Mouse (Mus musculus): Measurements from ENCODE around the gene Atf7ip2. TPM values are rescaled to one million over a fixed set of nuclear protein-coding genes. Genes with fewer than 3 reads are reported as not detected.

Gene Atf7ip2
- polyA plus RNA-seq, 1 experiment from 2014 or later, result 1.4 TPM

- no peaks in the 10 kb centered on the region for H3K9me3 ChIP-seq (ENCODE audit: control insufficient read depth, low read length)
- H3K27me3 ChIP-seq (replicated peaks; ENCODE audit: control insufficient read depth, insufficient read depth, low read length), result no peaks in the 10 kb centered on the region
- H3K27ac ChIP-seq (ENCODE audit: low read depth), result no peak overlapping the region
- peak; percentile 88 for DNase-seq (ENCODE audit: low spot score)
- 0 out of 2 replicates have a peak, but pooled peaks have one; percentile 50 for ATAC-seq (replicated peaks; ENCODE audit: low FRiP score, low TSS enrichment, low read depth)
- no peak overlapping the region for H3K4me3 ChIP-seq (ENCODE audit: low read depth, low read length)
- no peak overlapping the region for H3K4me2 ChIP-seq (ENCODE audit: low read length)
- 45% methylated on average over 12 of the region's 12 CpGs for WGBS
- H3K36me3 ChIP-seq (ENCODE audit: control insufficient read depth, insufficient read depth, low read length), result no peaks in the 10 kb centered on the region
- no peak overlapping the region for H3K9ac ChIP-seq (ENCODE audit: low read length)
- no peaks in the 10 kb centered on the region for H3K4me1 ChIP-seq (replicated peaks; ENCODE audit: control insufficient read depth, insufficient read depth, low read length)
Measured at GRCm38 (mm10) chr16:10280286-10280951, 87.9 kb downstream of the Atf7ip2 start.

- H3K27me3 ChIP-seq (replicated peaks; ENCODE audit: control insufficient read depth, insufficient read depth, low read length), result no peaks in the 10 kb centered on the region
- no peaks in the 10 kb centered on the region for H3K9me3 ChIP-seq (ENCODE audit: control insufficient read depth, low read length)
- 81% methylated on average over 3 of the region's 3 CpGs for WGBS
Measured at GRCm38 (mm10) chr16:10281890-10282289, 89.4 kb downstream of the Atf7ip2 start.

GRCm38 (mm10) chr16:10286513-10287268 is 94.2 kb downstream of the Atf7ip2 start:
- H3K9ac ChIP-seq (ENCODE audit: low read length), result no peak overlapping the region
- ATAC-seq (replicated peaks; ENCODE audit: low FRiP score, low TSS enrichment, low read depth) (no peak), DNase-seq (ENCODE audit: low spot score) (no peak)
- H3K36me3 ChIP-seq (ENCODE audit: control insufficient read depth, insufficient read depth, low read length), result no peaks in the 10 kb centered on the region
- no peaks in the 10 kb centered on the region for H3K9me3 ChIP-seq (ENCODE audit: control insufficient read depth, low read length)
- no peaks in the 10 kb centered on the region for H3K27me3 ChIP-seq (replicated peaks; ENCODE audit: control insufficient read depth, insufficient read depth, low read length)
- no peaks in the 10 kb centered on the region for H3K4me1 ChIP-seq (replicated peaks; ENCODE audit: control insufficient read depth, insufficient read depth, low read length)
- no peak overlapping the region for H3K4me2 ChIP-seq (ENCODE audit: low read length)
- WGBS, result 82% methylated on average over 9 of the region's 9 CpGs
- H3K4me3 ChIP-seq (ENCODE audit: low read depth, low read length), result no peak overlapping the region
- no peak overlapping the region for H3K27ac ChIP-seq (ENCODE audit: low read depth)

More at GRCm38 (mm10) chr16:10281890-10282289, 89.4 kb downstream of the Atf7ip2 start:
- Histone ChIP-seq H3K4me3 (ENCODE audit: low read depth, low read length) (no peak overlapping the region), H3K9ac (ENCODE audit: low read length) (no peak overlapping the region), H3K4me2 (ENCODE audit: low read length) (no peak overlapping the region), H3K27ac (ENCODE audit: low read depth) (no peak overlapping the region), H3K4me1 (replicated peaks; ENCODE audit: control insufficient read depth, insufficient read depth, low read length) (no peaks in the 10 kb centered on the region), H3K36me3 (ENCODE audit: control insufficient read depth, insufficient read depth, low read length) (no peaks in the 10 kb centered on the region)
- ATAC-seq (replicated peaks; ENCODE audit: low FRiP score, low TSS enrichment, low read depth), result no peak
- DNase-seq (ENCODE audit: low spot score), result no peak

DNA sequence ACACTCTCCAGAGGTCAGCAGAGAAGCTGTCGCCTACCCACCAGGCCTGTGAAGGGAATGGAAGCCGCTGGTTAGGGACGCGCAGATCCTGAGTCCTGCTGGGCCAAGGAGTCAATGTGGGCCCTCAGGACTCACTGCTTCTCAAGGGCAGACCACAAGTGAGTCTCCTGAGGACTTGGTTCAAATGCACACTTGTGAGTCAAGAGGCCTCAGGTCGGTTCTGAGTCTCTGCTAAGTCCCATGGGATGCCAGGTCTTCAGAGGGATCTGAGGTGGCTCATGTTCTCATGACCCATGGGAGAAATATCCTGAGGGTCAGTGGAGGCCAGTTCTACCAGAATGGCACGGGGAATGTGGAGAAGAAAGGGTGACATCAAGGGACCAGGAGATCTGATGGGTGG is 95.6 kb downstream of the Atf7ip2 start:
- Histone ChIP-seq H3K27me3 (replicated peaks; ENCODE audit: control insufficient read depth, insufficient read depth, low read length) (no peaks in the 10 kb centered on the region), H3K9me3 (ENCODE audit: control insufficient read depth, low read length) (no peaks in the 10 kb centered on the region), H3K4me1 (replicated peaks; ENCODE audit: control insufficient read depth, insufficient read depth, low read length) (no peaks in the 10 kb centered on the region), H3K4me2 (ENCODE audit: low read length) (no peak overlapping the region), H3K4me3 (ENCODE audit: low read depth, low read length) (no peak overlapping the region), H3K9ac (ENCODE audit: low read length) (no peak overlapping the region), H3K27ac (ENCODE audit: low read depth) (no peak overlapping the region), H3K36me3 (ENCODE audit: control insufficient read depth, insufficient read depth, low read length) (no peaks in the 10 kb centered on the region)
- 74% methylated on average over 6 of the region's 6 CpGs for WGBS
- DNase-seq (ENCODE audit: low spot score) (no peak), ATAC-seq (replicated peaks; ENCODE audit: low FRiP score, low TSS enrichment, low read depth) (no peak)

DNA sequence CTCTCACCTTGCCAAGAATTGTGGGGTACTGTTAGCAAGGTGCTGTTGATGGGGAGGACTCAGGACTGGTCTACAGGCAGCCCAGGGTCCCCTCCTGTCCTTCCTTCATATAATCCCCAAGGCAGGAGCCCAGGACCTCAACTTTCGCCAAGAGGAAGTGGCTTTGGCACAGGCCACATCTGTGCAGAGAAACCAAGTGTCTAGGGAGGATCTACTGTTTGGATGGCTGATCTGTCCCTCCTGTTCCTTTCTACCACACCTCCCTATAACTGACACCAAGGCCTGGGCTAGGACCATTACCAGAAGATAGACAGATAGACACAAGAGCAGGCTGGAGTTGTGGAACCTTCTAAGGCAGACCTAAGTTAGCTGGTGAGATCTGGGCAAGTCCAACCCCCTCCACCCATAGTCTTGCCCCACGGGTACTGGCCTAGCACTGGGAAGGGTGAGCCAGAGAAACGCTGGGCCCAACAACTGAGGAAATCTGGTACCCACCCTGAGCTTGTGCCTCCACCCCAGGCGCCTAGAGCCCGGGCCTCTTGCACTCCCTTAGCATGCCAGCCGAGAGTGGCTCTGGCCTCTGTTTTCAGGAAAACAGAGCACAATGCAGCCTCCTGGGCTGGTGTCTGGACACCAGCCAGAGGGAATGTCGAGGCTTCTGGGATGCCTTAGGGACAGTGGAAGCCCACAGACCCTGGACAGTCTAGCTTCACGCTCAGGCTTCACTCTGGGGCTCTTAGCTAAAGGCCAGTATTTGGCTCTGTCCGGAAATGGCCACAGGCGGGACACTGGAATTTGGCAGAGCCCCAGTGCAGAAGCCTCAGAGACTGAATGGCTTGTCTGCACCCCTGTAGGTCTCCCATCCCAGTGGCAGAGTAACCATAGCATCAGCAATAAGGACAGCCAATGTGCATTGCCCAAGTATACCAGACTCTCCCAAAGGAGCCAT is 105.5 kb downstream of the Atf7ip2 start:
- DNase-seq (ENCODE audit: low spot score) (no peak), ATAC-seq (replicated peaks; ENCODE audit: low FRiP score, low TSS enrichment, low read depth) (no peak)
- Histone ChIP-seq H3K27ac (ENCODE audit: low read depth) (no peak overlapping the region), H3K36me3 (ENCODE audit: control insufficient read depth, insufficient read depth, low read length) (no peaks in the 10 kb centered on the region), H3K9ac (ENCODE audit: low read length) (no peak overlapping the region), H3K9me3 (ENCODE audit: control insufficient read depth, low read length) (no peaks in the 10 kb centered on the region), H3K27me3 (replicated peaks; ENCODE audit: control insufficient read depth, insufficient read depth, low read length) (no peaks in the 10 kb centered on the region), H3K4me3 (ENCODE audit: low read depth, low read length) (no peak overlapping the region), H3K4me1 (replicated peaks; ENCODE audit: control insufficient read depth, insufficient read depth, low read length) (no peaks in the 10 kb centered on the region; the same call in 1 of the 2 replicates), H3K4me2 (ENCODE audit: low read length) (no peak overlapping the region)
- WGBS, result 89% methylated on average over 10 of the region's 10 CpGs

DNA sequence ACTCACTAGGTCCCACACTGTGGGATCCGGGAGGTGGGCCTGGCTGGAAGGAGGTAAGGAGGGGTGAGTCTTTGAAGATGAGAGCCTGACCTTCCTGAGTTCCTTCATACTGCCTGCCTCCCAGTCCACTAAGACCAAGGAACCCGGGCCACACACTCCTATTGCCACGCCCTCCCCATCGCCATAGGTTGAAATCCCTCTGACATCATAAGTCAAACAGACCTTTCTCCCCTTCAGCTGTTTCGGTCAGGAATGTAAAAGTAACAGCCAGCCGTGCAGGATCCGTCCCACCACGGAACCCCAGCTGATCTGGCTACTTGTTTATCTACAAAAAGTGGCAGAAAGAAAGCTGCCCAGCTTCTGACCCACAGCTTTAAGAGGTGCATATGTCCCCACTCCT is 107.1 kb downstream of the Atf7ip2 start:
- H3K9ac ChIP-seq (ENCODE audit: low read length), result no peak overlapping the region
- H3K36me3 ChIP-seq (ENCODE audit: control insufficient read depth, insufficient read depth, low read length), result no peaks in the 10 kb centered on the region
- WGBS, result 16% methylated on average over 8 of the region's 8 CpGs
- H3K27me3 ChIP-seq (replicated peaks; ENCODE audit: control insufficient read depth, insufficient read depth, low read length), result no peaks in the 10 kb centered on the region
- DNase-seq (ENCODE audit: low spot score), result peak; percentile 60
- no peaks in the 10 kb centered on the region; the same call in 1 of the 2 replicates for H3K4me1 ChIP-seq (replicated peaks; ENCODE audit: control insufficient read depth, insufficient read depth, low read length)
- peak; percentile 69 for ATAC-seq (replicated peaks; ENCODE audit: low FRiP score, low TSS enrichment, low read depth)
- H3K27ac ChIP-seq (ENCODE audit: low read depth), result no peak overlapping the region
- no peak overlapping the region for H3K4me2 ChIP-seq (ENCODE audit: low read length)
- no peak overlapping the region for H3K4me3 ChIP-seq (ENCODE audit: low read depth, low read length)
- no peaks in the 10 kb centered on the region for H3K9me3 ChIP-seq (ENCODE audit: control insufficient read depth, low read length)

- 57% methylated on average over 3 of the region's 3 CpGs for WGBS
- H3K9me3 ChIP-seq (ENCODE audit: control insufficient read depth, low read length), result no peaks in the 10 kb centered on the region
- no peaks in the 10 kb centered on the region for H3K27me3 ChIP-seq (replicated peaks; ENCODE audit: control insufficient read depth, insufficient read depth, low read length)
- no peak overlapping the region for H3K4me2 ChIP-seq (ENCODE audit: low read length)
- no peak overlapping the region for H3K9ac ChIP-seq (ENCODE audit: low read length)
- H3K4me1 ChIP-seq (replicated peaks; ENCODE audit: control insufficient read depth, insufficient read depth, low read length), result no peaks in the 10 kb centered on the region; the same call in 1 of the 2 replicates
- no peak for DNase-seq (ENCODE audit: low spot score)
- no peaks in the 10 kb centered on the region for H3K36me3 ChIP-seq (ENCODE audit: control insufficient read depth, insufficient read depth, low read length)
- H3K27ac ChIP-seq (ENCODE audit: low read depth), result no peak overlapping the region
- no peak for ATAC-seq (replicated peaks; ENCODE audit: low FRiP score, low TSS enrichment, low read depth)
- H3K4me3 ChIP-seq (ENCODE audit: low read depth, low read length), result no peak overlapping the region
Measured at GRCm38 (mm10) chr16:10300231-10301186, 108.0 kb downstream of the Atf7ip2 start.

Data from intestine, embryonic 14.5 days (tissue).